Mouse (Mus musculus): Measurements from ENCODE around the gene Lbhd1. TPM values are rescaled to one million over a fixed set of nuclear protein-coding genes. Genes with fewer than 3 reads are reported as not detected.

The Lbhd1 gene
- polyA plus RNA-seq, 1 experiment from 2014 or later, result 47.2 TPM

GRCm38 (mm10) chr19:8839908-8840791 is 43.4 kb upstream of the Lbhd1 start:
- TF ChIP-seq CTCF (IDR thresholded peaks at IDR 0.05; ENCODE audit: low read depth), result peak; percentile 26
- no peak for TF ChIP-seq EP300 (optimal IDR thresholded peaks at IDR 0.05)
- Histone ChIP-seq H3K9ac (ENCODE audit: low read length) (peak overlapping the region; percentile 66), H3K36me3 (ENCODE audit: control insufficient read depth, insufficient read depth, low read length) (peaks cover 3% of the 10 kb centered on the region; the same call in 1 of the 2 replicates), H3K4me2 (replicated peaks; ENCODE audit: low read depth) (peak overlapping the region; percentile 71), H3K27me3 (ENCODE audit: control insufficient read depth, insufficient read depth, low read length) (no peaks in the 10 kb centered on the region), H3K4me1 (replicated peaks; ENCODE audit: control insufficient read depth, insufficient read depth) (no peaks in the 10 kb centered on the region), H3K4me3 (ENCODE audit: low read depth, low read length) (peak overlapping the region; percentile 52), H3K27ac (replicated peaks) (peak overlapping the region; percentile 56), H3K9me3 (ENCODE audit: control insufficient read depth, low read length) (no peaks in the 10 kb centered on the region)
- ATAC-seq (ENCODE audit: low FRiP score, low TSS enrichment) (peak; percentile 78), DNase-seq (ENCODE audit: low spot score) (peak; percentile 88)
- 27% methylated on average over 29 of the region's 29 CpGs for WGBS

- TF ChIP-seq EP300 (optimal IDR thresholded peaks at IDR 0.05) (no peak), CTCF (IDR thresholded peaks at IDR 0.05; ENCODE audit: low read depth) (no peak)
- Histone ChIP-seq H3K9ac (ENCODE audit: low read length) (0 out of 2 replicates have a peak overlapping the region, but pooled peaks have one; percentile 36), H3K27me3 (ENCODE audit: control insufficient read depth, insufficient read depth, low read length) (no peaks in the 10 kb centered on the region), H3K4me3 (ENCODE audit: low read depth, low read length) (peak overlapping the region; percentile 52), H3K4me2 (replicated peaks; ENCODE audit: low read depth) (peak overlapping the region; percentile 71), H3K9me3 (ENCODE audit: control insufficient read depth, low read length) (no peaks in the 10 kb centered on the region), H3K36me3 (ENCODE audit: control insufficient read depth, insufficient read depth, low read length) (peaks cover 4% of the 10 kb centered on the region; the same call in 1 of the 2 replicates), H3K4me1 (replicated peaks; ENCODE audit: control insufficient read depth, insufficient read depth) (no peaks in the 10 kb centered on the region), H3K27ac (replicated peaks) (no peak overlapping the region)
- no peak for ATAC-seq (ENCODE audit: low FRiP score, low TSS enrichment)
- no peak for DNase-seq (ENCODE audit: low spot score)
- 92% methylated on average over 7 of the region's 7 CpGs for WGBS
Measured at GRCm38 (mm10) chr19:8841012-8841411, 42.5 kb upstream of the Lbhd1 start.

- TF ChIP-seq EP300 (optimal IDR thresholded peaks at IDR 0.05), result no peak
- no peak for TF ChIP-seq CTCF (IDR thresholded peaks at IDR 0.05; ENCODE audit: low read depth)
- H3K4me1 ChIP-seq (replicated peaks; ENCODE audit: control insufficient read depth, insufficient read depth), result no peaks in the 10 kb centered on the region
- H3K4me2 ChIP-seq (replicated peaks; ENCODE audit: low read depth), result no peak overlapping the region
- H3K9ac ChIP-seq (ENCODE audit: low read length), result no peak overlapping the region
- no peaks in the 10 kb centered on the region for H3K27me3 ChIP-seq (ENCODE audit: control insufficient read depth, insufficient read depth, low read length)
- H3K27ac ChIP-seq (replicated peaks), result no peak overlapping the region
- peaks cover 16% of the 10 kb centered on the region for H3K36me3 ChIP-seq (ENCODE audit: control insufficient read depth, insufficient read depth, low read length)
- H3K4me3 ChIP-seq (ENCODE audit: low read depth, low read length), result no peak overlapping the region
- no peaks in the 10 kb centered on the region for H3K9me3 ChIP-seq (ENCODE audit: control insufficient read depth, low read length)
- DNase-seq (ENCODE audit: low spot score) (no peak), ATAC-seq (ENCODE audit: low FRiP score, low TSS enrichment) (no peak)
- 80% methylated on average over 6 of the region's 6 CpGs for WGBS
Measured at GRCm38 (mm10) chr19:8842961-8843360, 40.6 kb upstream of the Lbhd1 start.

- no peak overlapping the region for H3K4me2 ChIP-seq (replicated peaks; ENCODE audit: low read depth)
- H3K36me3 ChIP-seq (ENCODE audit: control insufficient read depth, insufficient read depth, low read length), result peaks cover 16% of the 10 kb centered on the region
- DNase-seq (ENCODE audit: low spot score), result peak; percentile 75
- no peaks in the 10 kb centered on the region for H3K27me3 ChIP-seq (ENCODE audit: control insufficient read depth, insufficient read depth, low read length)
- H3K4me1 ChIP-seq (replicated peaks; ENCODE audit: control insufficient read depth, insufficient read depth), result no peaks in the 10 kb centered on the region
- WGBS, result 65% methylated on average over 5 of the region's 5 CpGs
- ATAC-seq (ENCODE audit: low FRiP score, low TSS enrichment), result no peak
- no peak overlapping the region for H3K4me3 ChIP-seq (ENCODE audit: low read depth, low read length)
- H3K9ac ChIP-seq (ENCODE audit: low read length), result no peak overlapping the region
- no peaks in the 10 kb centered on the region for H3K9me3 ChIP-seq (ENCODE audit: control insufficient read depth, low read length)
- TF ChIP-seq EP300 (optimal IDR thresholded peaks at IDR 0.05) (no peak), CTCF (IDR thresholded peaks at IDR 0.05; ENCODE audit: low read depth) (peak; percentile 85)
- no peak overlapping the region for H3K27ac ChIP-seq (replicated peaks)
Measured at GRCm38 (mm10) chr19:8844371-8845129, 39.0 kb upstream of the Lbhd1 start.

GRCm38 (mm10) chr19:8848356-8848755 is 35.2 kb upstream of the Lbhd1 start:
- Histone ChIP-seq H3K9ac (ENCODE audit: low read length) (no peak overlapping the region), H3K36me3 (ENCODE audit: control insufficient read depth, insufficient read depth, low read length) (peaks cover 13% of the 10 kb centered on the region), H3K27me3 (ENCODE audit: control insufficient read depth, insufficient read depth, low read length) (no peaks in the 10 kb centered on the region), H3K4me3 (ENCODE audit: low read depth, low read length) (no peak overlapping the region), H3K4me1 (replicated peaks; ENCODE audit: control insufficient read depth, insufficient read depth) (no peaks in the 10 kb centered on the region; the same call in 1 of the 2 replicates), H3K27ac (replicated peaks) (no peak overlapping the region), H3K4me2 (replicated peaks; ENCODE audit: low read depth) (no peak overlapping the region), H3K9me3 (ENCODE audit: control insufficient read depth, low read length) (no peaks in the 10 kb centered on the region)
- TF ChIP-seq CTCF (IDR thresholded peaks at IDR 0.05; ENCODE audit: low read depth), result no peak
- TF ChIP-seq EP300 (optimal IDR thresholded peaks at IDR 0.05), result no peak
- 56% methylated on average over 5 of the region's 5 CpGs for WGBS
- no peak for DNase-seq (ENCODE audit: low spot score)
- no peak for ATAC-seq (ENCODE audit: low FRiP score, low TSS enrichment)
